Mouse (Mus musculus): ENCODE data around the gene Clca4a. TPM values are rescaled to one million over a fixed set of nuclear protein-coding genes. Genes with fewer than 3 reads are reported as not detected.

Gene Clca4a
- polyA plus RNA-seq, 2 experiments = not detected

- no peaks in the 10 kb centered on the region for H3K36me3 ChIP-seq (replicated peaks; ENCODE audit: control insufficient read depth, insufficient read depth, low read depth)
- no peaks in the 10 kb centered on the region for H3K9me3 ChIP-seq (ENCODE audit: control insufficient read depth, low read length)
- TF ChIP-seq EP300 (IDR thresholded peaks at IDR 0.05; ENCODE audit: low read depth) (no peak), CTCF (IDR thresholded peaks at IDR 0.05; ENCODE audit: low read depth) (no peak)
- no peak overlapping the region for H3K27ac ChIP-seq
- H3K9ac ChIP-seq (replicated peaks) = no peak overlapping the region
- no peak overlapping the region for H3K4me3 ChIP-seq (ENCODE audit: insufficient read depth in 1 of 2, low read depth in 2 of 2, low read length in 2 of 2)
- DNase-seq (ENCODE audit: low read depth in 3 of 3, low spot score in 3 of 3) (no peak), ATAC-seq (ENCODE audit: insufficient read depth) (no peak)
- H3K4me1 ChIP-seq (replicated peaks; ENCODE audit: control insufficient read depth in 2 of 2, insufficient read depth in 2 of 2, low read length in 1 of 2) = no peaks in the 10 kb centered on the region
- H3K4me2 ChIP-seq (ENCODE audit: low read depth) = no peak overlapping the region
- H3K27me3 ChIP-seq (ENCODE audit: control insufficient read depth, insufficient read depth, low read length) = no peaks in the 10 kb centered on the region
These were observed 17.8 kb upstream of the Clca4a start for GRCm38 (mm10) chr3:144992618-144993017.

GRCm38 (mm10) chr3:144985890-144986289 is 11.0 kb upstream of the Clca4a start:
- TF ChIP-seq EP300 (IDR thresholded peaks at IDR 0.05; ENCODE audit: low read depth) = no peak
- TF ChIP-seq CTCF (IDR thresholded peaks at IDR 0.05; ENCODE audit: low read depth) = no peak
- H3K9me3 ChIP-seq (ENCODE audit: control insufficient read depth, low read length) = no peaks in the 10 kb centered on the region
- no peaks in the 10 kb centered on the region for H3K27me3 ChIP-seq (ENCODE audit: control insufficient read depth, insufficient read depth, low read length)
- no peak overlapping the region for H3K4me2 ChIP-seq (ENCODE audit: low read depth)
- no peak for DNase-seq (ENCODE audit: low read depth in 3 of 3, low spot score in 3 of 3)
- H3K27ac ChIP-seq = no peak overlapping the region
- 46% methylated on average over 5 of the region's 5 CpGs for WGBS (ENCODE audit: insufficient replicate concordance)
- H3K4me3 ChIP-seq (ENCODE audit: insufficient read depth in 1 of 2, low read depth in 2 of 2, low read length in 2 of 2) = no peak overlapping the region
- no peaks in the 10 kb centered on the region for H3K4me1 ChIP-seq (replicated peaks; ENCODE audit: control insufficient read depth in 2 of 2, insufficient read depth in 2 of 2, low read length in 1 of 2)
- H3K9ac ChIP-seq (replicated peaks) = no peak overlapping the region
- no peak for ATAC-seq (ENCODE audit: insufficient read depth)
- no peaks in the 10 kb centered on the region for H3K36me3 ChIP-seq (replicated peaks; ENCODE audit: control insufficient read depth, insufficient read depth, low read depth)

GRCm38 (mm10) chr3:144980551-144980950 is 5.7 kb upstream of the Clca4a start:
- no peak for TF ChIP-seq CTCF (IDR thresholded peaks at IDR 0.05; ENCODE audit: low read depth)
- no peak for TF ChIP-seq EP300 (IDR thresholded peaks at IDR 0.05; ENCODE audit: low read depth)
- Histone ChIP-seq H3K4me3 (ENCODE audit: insufficient read depth in 1 of 2, low read depth in 2 of 2, low read length in 2 of 2) (no peak overlapping the region), H3K9ac (replicated peaks) (no peak overlapping the region), H3K4me1 (replicated peaks; ENCODE audit: control insufficient read depth in 2 of 2, insufficient read depth in 2 of 2, low read length in 1 of 2) (no peaks in the 10 kb centered on the region), H3K9me3 (ENCODE audit: control insufficient read depth, low read length) (no peaks in the 10 kb centered on the region), H3K36me3 (replicated peaks; ENCODE audit: control insufficient read depth, insufficient read depth, low read depth) (no peaks in the 10 kb centered on the region), H3K27me3 (ENCODE audit: control insufficient read depth, insufficient read depth, low read length) (no peaks in the 10 kb centered on the region), H3K27ac (no peak overlapping the region), H3K4me2 (ENCODE audit: low read depth) (no peak overlapping the region)
- whole genome bisulfite sequencing (ENCODE audit: insufficient replicate concordance) = 64% methylated on average over 6 of the region's 6 CpGs
- no peak for ATAC-seq (ENCODE audit: insufficient read depth)
- DNase-seq (ENCODE audit: low read depth in 3 of 3, low spot score in 3 of 3) = no peak

- H3K4me1 ChIP-seq (replicated peaks; ENCODE audit: control insufficient read depth in 2 of 2, insufficient read depth in 2 of 2, low read length in 1 of 2) = no peaks in the 10 kb centered on the region
- 37% methylated on average over 4 of the region's 4 CpGs for WGBS (ENCODE audit: insufficient replicate concordance)
- no peak overlapping the region for H3K4me2 ChIP-seq (ENCODE audit: low read depth)
- H3K27me3 ChIP-seq (ENCODE audit: control insufficient read depth, insufficient read depth, low read length) = no peaks in the 10 kb centered on the region
- DNase-seq (ENCODE audit: low read depth in 3 of 3, low spot score in 3 of 3) (no peak), ATAC-seq (ENCODE audit: insufficient read depth) (no peak)
- H3K27ac ChIP-seq = no peak overlapping the region
- no peak for TF ChIP-seq CTCF (IDR thresholded peaks at IDR 0.05; ENCODE audit: low read depth)
- TF ChIP-seq EP300 (IDR thresholded peaks at IDR 0.05; ENCODE audit: low read depth) = no peak
- H3K9ac ChIP-seq (replicated peaks) = no peak overlapping the region
- H3K4me3 ChIP-seq (ENCODE audit: insufficient read depth in 1 of 2, low read depth in 2 of 2, low read length in 2 of 2) = no peak overlapping the region
- H3K9me3 ChIP-seq (ENCODE audit: control insufficient read depth, low read length) = no peaks in the 10 kb centered on the region
- no peaks in the 10 kb centered on the region for H3K36me3 ChIP-seq (replicated peaks; ENCODE audit: control insufficient read depth, insufficient read depth, low read depth)
These were observed 2.8 kb upstream of the Clca4a start for GRCm38 (mm10) chr3:144977631-144978030.

GRCm38 (mm10) chr3:144976091-144976490 is 1.2 kb upstream of the Clca4a start:
- 51% methylated on average over 1 of the region's 1 CpGs for WGBS (ENCODE audit: insufficient replicate concordance)
- no peak for TF ChIP-seq EP300 (IDR thresholded peaks at IDR 0.05; ENCODE audit: low read depth)
- TF ChIP-seq CTCF (IDR thresholded peaks at IDR 0.05; ENCODE audit: low read depth) = no peak

More at GRCm38 (mm10) chr3:144976091-144976490, 1.2 kb upstream of the Clca4a start:
- Histone ChIP-seq H3K9me3 (ENCODE audit: control insufficient read depth, low read length) (no peaks in the 10 kb centered on the region), H3K27ac (no peak overlapping the region), H3K9ac (replicated peaks) (no peak overlapping the region), H3K4me2 (ENCODE audit: low read depth) (no peak overlapping the region), H3K4me3 (ENCODE audit: insufficient read depth in 1 of 2, low read depth in 2 of 2, low read length in 2 of 2) (no peak overlapping the region), H3K4me1 (replicated peaks; ENCODE audit: control insufficient read depth in 2 of 2, insufficient read depth in 2 of 2, low read length in 1 of 2) (no peaks in the 10 kb centered on the region), H3K36me3 (replicated peaks; ENCODE audit: control insufficient read depth, insufficient read depth, low read depth) (no peaks in the 10 kb centered on the region), H3K27me3 (ENCODE audit: control insufficient read depth, insufficient read depth, low read length) (no peaks in the 10 kb centered on the region)
- DNase-seq (ENCODE audit: low read depth in 3 of 3, low spot score in 3 of 3) = no peak
- ATAC-seq (ENCODE audit: insufficient read depth) = no peak
